Mouse (Mus musculus) splenic B cell, adult 2 months (primary cell): ENCODE measurements around the gene Arhgap21.

Experiments
- DNase-seq: peaks from one replicate; pipeline ENCODE4 v3.0.0-alpha.2; 2011; ENCODE audit warnings: low read depth, low spot score
- H3K27me3 ChIP-seq: 2 replicates; pipeline ENCODE4 v1.6.1; 2012; ENCODE audit warnings: mild to moderate bottlenecking, low read length, moderate library complexity, mixed read lengths; ENCODE audit not compliant: control insufficient read depth, poor library complexity, insufficient read depth, severe bottlenecking
- H3K36me3 ChIP-seq: 2 replicates; pipeline ENCODE4 v1.6.1; 2012; ENCODE audit warnings: mild to moderate bottlenecking, low read length, moderate library complexity, mixed read lengths; ENCODE audit not compliant: control insufficient read depth, poor library complexity, insufficient read depth, severe bottlenecking

Gene Arhgap21

GRCm38 (mm10) chr2:20860756-20861155 is 107.9 kb downstream of the Arhgap21 start:
- peaks cover 3% of the 10 kb centered on the region for H3K36me3 ChIP-seq
- H3K27me3 ChIP-seq, result no peaks in the 10 kb centered on the region
- DNase-seq, result no peak

- H3K36me3 ChIP-seq, result no peaks in the 10 kb centered on the region; the same call in 1 of the 2 replicates
- no peaks in the 10 kb centered on the region for H3K27me3 ChIP-seq
- no peak for DNase-seq
These were observed 119.3 kb downstream of the Arhgap21 start for GRCm38 (mm10) chr2:20849346-20849745.

GRCm38 (mm10) chr2:20831608-20832406 is 136.9 kb downstream of the Arhgap21 start:
- Histone ChIP-seq H3K36me3 (no peaks in the 10 kb centered on the region), H3K27me3 (no peaks in the 10 kb centered on the region)
- no peak for DNase-seq

GRCm38 (mm10) chr2:20830882-20831281 is 137.8 kb downstream of the Arhgap21 start:
- H3K36me3 ChIP-seq, result no peaks in the 10 kb centered on the region
- H3K27me3 ChIP-seq, result no peaks in the 10 kb centered on the region
- DNase-seq, result no peak

GRCm38 (mm10) chr2:20826258-20826657 is 142.4 kb downstream of the Arhgap21 start:
- Histone ChIP-seq H3K27me3 (no peaks in the 10 kb centered on the region), H3K36me3 (no peaks in the 10 kb centered on the region)
- no peak for DNase-seq

GRCm38 (mm10) chr2:20818226-20818625 is 150.5 kb downstream of the Arhgap21 start:
- no peak for DNase-seq
- Histone ChIP-seq H3K36me3 (no peaks in the 10 kb centered on the region), H3K27me3 (no peaks in the 10 kb centered on the region)

- no peaks in the 10 kb centered on the region for H3K36me3 ChIP-seq
- DNase-seq, result no peak
- H3K27me3 ChIP-seq, result no peaks in the 10 kb centered on the region
These were observed 154.7 kb downstream of the Arhgap21 start for GRCm38 (mm10) chr2:20813986-20814385.

GRCm38 (mm10) chr2:20811506-20811905 is 157.2 kb downstream of the Arhgap21 start:
- no peaks in the 10 kb centered on the region for H3K27me3 ChIP-seq
- H3K36me3 ChIP-seq, result no peaks in the 10 kb centered on the region
- DNase-seq, result no peak

- Histone ChIP-seq H3K36me3 (no peaks in the 10 kb centered on the region), H3K27me3 (no peaks in the 10 kb centered on the region)
- DNase-seq, result no peak
These were observed 167.3 kb downstream of the Arhgap21 start for GRCm38 (mm10) chr2:20801236-20801890.
